Mouse (Mus musculus) lung, adult 2 months (tissue): ENCODE results near the gene Sfxn2.

ENCODE experiments used
- CTCF ChIP-seq: fragments of 200-500 bp; IDR thresholded peaks from 2 replicates; pipeline ENCODE4 v1.5.1; 2011; ENCODE audit warnings: mild to moderate bottlenecking, low read length, control low read depth; ENCODE audit not compliant: insufficient read depth
- POLR2A ChIP-seq: fragments of 200-500 bp; IDR thresholded peaks from 2 replicates; pipeline ENCODE4 v1.6.1; 2011; ENCODE audit warnings: low read depth, mild to moderate bottlenecking, control low read depth, low read length, borderline replicate concordance; ENCODE audit errors: extremely low read depth

GRCm38 (mm10) chr19:46524152-46524544 lies 49.0 kb upstream of the Sfxn2 start:
- TF ChIP-seq CTCF (no peak), POLR2A (no peak)
